Mouse (Mus musculus) spleen, adult 2 months (tissue): ENCODE data around the gene Dna2.

Experiments used
- CTCF ChIP-seq: fragments of 200-500 bp; IDR thresholded peaks from 2 replicates; pipeline ENCODE4 v1.5.1; 2011; ENCODE audit warnings: mild to moderate bottlenecking, inconsistent platforms; ENCODE audit not compliant: insufficient read depth, insufficient read length, insufficient replicate concordance; ENCODE audit errors: extremely low read depth
- POLR2A ChIP-seq: fragments of 200-500 bp; IDR thresholded peaks from 2 replicates; pipeline ENCODE4 v1.6.1; 2011; ENCODE audit warnings: low read depth, low read length, inconsistent platforms

- TF ChIP-seq POLR2A (no peak), CTCF (no peak)
Observed at GRCm38 (mm10) chr10:63013476-63013875, 66.7 kb downstream of the Dna2 start.
